Mouse (Mus musculus) limb, embryonic 13.5 days (tissue): ENCODE measurements around the gene Hephl1. TPM values are rescaled to one million over a fixed set of nuclear protein-coding genes. Genes with fewer than 3 reads are reported as not detected.

Source experiments
- ATAC-seq: fragments of 200-750 bp; cut with Nextera tagmentation; 2 replicates; pipeline ENCODE4 v1.8.0; 2017; ENCODE audit warnings: low read depth, moderate number of reproducible peaks, moderate TSS enrichment; ENCODE audit not compliant: low FRiP score
- H3K27ac ChIP-seq: fragments of 300-500 bp; sonication (generic); 2 replicates; pipeline ENCODE4 v1.5.1; 2015; ENCODE audit warnings: inconsistent platforms, mild to moderate bottlenecking, moderate library complexity
- H3K27me3 ChIP-seq: fragments of 300-500 bp; sonication (generic); 2 replicates; pipeline ENCODE4 v1.6.1; 2015; ENCODE audit warnings: mild to moderate bottlenecking, inconsistent platforms
- H3K36me3 ChIP-seq: fragments of 300-500 bp; sonication (generic); 2 replicates; pipeline ENCODE4 v1.6.1; 2015; ENCODE audit warnings: inconsistent platforms, mild to moderate bottlenecking, moderate library complexity
- H3K4me1 ChIP-seq: fragments of 300-500 bp; sonication (generic); 2 replicates; pipeline ENCODE4 v1.6.1; 2015; ENCODE audit warnings: inconsistent platforms
- H3K4me2 ChIP-seq: fragments of 300-500 bp; sonication (generic); replicated peaks from 2 replicates; pipeline ENCODE4 v1.6.1; 2015; ENCODE audit warnings: inconsistent platforms, mild to moderate bottlenecking, moderate library complexity
- H3K4me3 ChIP-seq: fragments of 300-500 bp; sonication (generic); 2 replicates; pipeline ENCODE4 v1.5.1; 2015; ENCODE audit warnings: moderate library complexity, mild to moderate bottlenecking, inconsistent platforms
- H3K9ac ChIP-seq: fragments of 300-500 bp; sonication (generic); 2 replicates; pipeline ENCODE4 v1.6.1; 2015; ENCODE audit warnings: mild to moderate bottlenecking, inconsistent platforms
- H3K9me3 ChIP-seq: fragments of 300-500 bp; sonication (generic); 2 replicates; pipeline ENCODE4 v1.6.1; 2016; ENCODE audit warnings: inconsistent platforms
- WGBS: fragments of 180-500 bp; shearing (Covaris S2); methylation state at CpG from one replicate; pipeline ENCODE4 v1.1.7; 2015; 5-methylcytosine and 5-hydroxymethylcytosine counted together
- polyA plus RNA-seq: library from polyadenylated mRNA; unstranded; fragments of >200 nt; fragmentation: Nextera tagmentation; extraction: Ambion mirVana; gene quantifications from 2 replicates; pipeline ENCODE4 v1.2.1, GENCODE M21; 2015

The Hephl1 gene
- polyA plus RNA-seq, 1 experiment from 2014 or later: not detected

- H3K9ac ChIP-seq: no peak overlapping the region; the same call in 1 of the 2 replicates
- H3K4me1 ChIP-seq: peaks cover 17% of the 10 kb centered on the region
- H3K9me3 ChIP-seq: no peaks in the 10 kb centered on the region
- 32% methylated on average over 10 of the region's 10 CpGs for WGBS
- H3K27ac ChIP-seq: no peak overlapping the region
- H3K36me3 ChIP-seq: peaks cover 39% of the 10 kb centered on the region
- H3K27me3 ChIP-seq: no peaks in the 10 kb centered on the region
- peak overlapping the region; percentile 21; the same call in 1 of the 2 replicates for H3K4me2 ChIP-seq
- no peak overlapping the region for H3K4me3 ChIP-seq
- ATAC-seq: peak; percentile 26; the same call in 1 of the 2 replicates
These were observed 108.1 kb downstream of the Hephl1 start for GRCm38 (mm10) chr9:15003676-15004297.

GRCm38 (mm10) chr9:15002995-15003613, 108.8 kb downstream of the Hephl1 start:
- WGBS: 42% methylated on average over 6 of the region's 6 CpGs
- H3K27ac ChIP-seq: no peak overlapping the region
- no peak overlapping the region for H3K4me2 ChIP-seq
- no peaks in the 10 kb centered on the region for H3K27me3 ChIP-seq
- H3K4me3 ChIP-seq: no peak overlapping the region
- H3K4me1 ChIP-seq: peaks cover 17% of the 10 kb centered on the region
- H3K9me3 ChIP-seq: no peaks in the 10 kb centered on the region
- 0 out of 2 replicates have a peak, but pooled peaks have one; percentile 29 for ATAC-seq
- H3K9ac ChIP-seq: no peak overlapping the region; the same call in 1 of the 2 replicates
- peaks cover 36% of the 10 kb centered on the region for H3K36me3 ChIP-seq

Other genes starting within 250 kb of the Hephl1 start
- gene Izumo1r, start 208.2 kb downstream of the Hephl1 start, polyA plus RNA-seq: 0.33 and 0.34 TPM in 2 replicates
- gene Panx1, start 66.6 kb downstream of the Hephl1 start, polyA plus RNA-seq: 46.2 and 49.8 TPM in 2 replicates
- 4.1 and 4.2 TPM in 2 replicates for gene Vstm5, start 126.9 kb upstream of the Hephl1 start, polyA plus RNA-seq
- gene Med17, start 167.8 kb upstream of the Hephl1 start, polyA plus RNA-seq: 34.5 and 37.0 TPM in 2 replicates
- 84.9 and 90.5 TPM in 2 replicates for gene Taf1d, start 194.1 kb upstream of the Hephl1 start, polyA plus RNA-seq
- 11.8 and 12.2 TPM in 2 replicates for gene 4931406C07Rik, start 194.3 kb upstream of the Hephl1 start, polyA plus RNA-seq
- gene Cep295, start 245.7 kb upstream of the Hephl1 start, polyA plus RNA-seq: 17.6 and 18.0 TPM in 2 replicates